Mouse (Mus musculus): ENCODE measurements around the gene Rab4a. TPM values are rescaled to one million over a fixed set of nuclear protein-coding genes. Genes with fewer than 3 reads are reported as not detected.

The Rab4a gene
- total and polyA plus RNA-seq, 3 experiments = 22.2 to 44.6 TPM; not detected in 1

- H3K27ac ChIP-seq (ENCODE audit: control insufficient read depth, low read depth, low read length) = no peak overlapping the region
- no peaks in the 10 kb centered on the region for H3K79me2 ChIP-seq (ENCODE audit: control insufficient read depth, insufficient read depth, low read length, poor library complexity)
- TF ChIP-seq TBP (IDR thresholded peaks at IDR 0.05; ENCODE audit: low read depth, low read length) = no peak
- no peak for TF ChIP-seq GATA1 (IDR thresholded peaks at IDR 0.05; ENCODE audit: low read depth, low read length)
- TF ChIP-seq KAT2A (conservative IDR thresholded peaks at IDR 0.05; ENCODE audit: low read depth, low read length) = no peak
- H3K9me3 ChIP-seq (replicated peaks; ENCODE audit: insufficient read depth, low read length) = no peaks in the 10 kb centered on the region
- no peak overlapping the region for H3K9ac ChIP-seq (ENCODE audit: control insufficient read depth, low read depth, low read length, poor library complexity, severe bottlenecking)
- DNase-seq (ENCODE audit: low read depth, low spot score) = no peak
- peaks cover 24 to 26% of the 10 kb centered on the region in 2 experiments for H3K4me1 ChIP-seq (ENCODE audit: control insufficient read depth in 1 of 2, insufficient read depth in 2 of 2, low read length in 2 of 2)
- H3K4me3 ChIP-seq (ENCODE audit: control insufficient read depth in 1 of 2, insufficient read depth in 1 of 2, low read depth in 2 of 2, low read length in 2 of 2) = no peak overlapping the region
- peaks cover 0 to 27% of the 10 kb centered on the region in 2 experiments; a peak in 2 of 4 replicates for H3K36me3 ChIP-seq (ENCODE audit: control insufficient read depth in 1 of 2, insufficient read depth in 2 of 2, low read length in 2 of 2)
- H3K27me3 ChIP-seq (ENCODE audit: control insufficient read depth in 1 of 2, insufficient read depth in 2 of 2, low read length in 2 of 2) = no peaks in the 10 kb centered on the region
Measured at GRCm38 (mm10) chr8:123794766-123795165, 11.0 kb upstream of the Rab4a start.

GRCm38 (mm10) chr8:123796758-123797157 is 9.0 kb upstream of the Rab4a start:
- H3K9ac ChIP-seq (ENCODE audit: control insufficient read depth, low read depth, low read length, poor library complexity, severe bottlenecking) = peak overlapping the region; percentile 37
- no peaks in the 10 kb centered on the region for H3K9me3 ChIP-seq (replicated peaks; ENCODE audit: insufficient read depth, low read length)
- peak overlapping the region; percentile 67 for H3K27ac ChIP-seq (ENCODE audit: control insufficient read depth, low read depth, low read length)
- no peaks in the 10 kb centered on the region; the same call in 1 of the 2 replicates for H3K79me2 ChIP-seq (ENCODE audit: control insufficient read depth, insufficient read depth, low read length, poor library complexity)
- H3K36me3 ChIP-seq (ENCODE audit: control insufficient read depth in 1 of 2, insufficient read depth in 2 of 2, low read length in 2 of 2) = peaks cover 0 to 27% of the 10 kb centered on the region in 2 experiments; a peak in 2 of 4 replicates
- TF ChIP-seq CHD1 (IDR thresholded peaks at IDR 0.05; ENCODE audit: low read depth, low read length) (no peak), RAD21 (IDR thresholded peaks at IDR 0.05; ENCODE audit: low read depth, low read length) (no peak), TAL1 (IDR thresholded peaks at IDR 0.05; ENCODE audit: low read length) (no peak), POLR2AphosphoS2 (IDR thresholded peaks at IDR 0.05; ENCODE audit: low read length) (no peak), ETS1 (IDR thresholded peaks at IDR 0.05; ENCODE audit: low read depth, low read length) (0 out of 2 replicates have a peak, but pooled peaks have one; percentile 29), EP300 (IDR thresholded peaks at IDR 0.05; ENCODE audit: low read depth in 1 of 2, low read length in 2 of 2) (peak; percentile 14 to 30; a peak in 2 of 4 replicates), TCF12 (IDR thresholded peaks at IDR 0.05; ENCODE audit: low read depth, low read length) (no peak), RCOR1 (IDR thresholded peaks at IDR 0.05; ENCODE audit: low read depth, low read length) (no peak), ZMIZ1 (IDR thresholded peaks at IDR 0.05; ENCODE audit: low read depth, low read length) (no peak), JUND (IDR thresholded peaks at IDR 0.05; ENCODE audit: low read depth, low read length) (no peak), GATA1 (IDR thresholded peaks at IDR 0.05; ENCODE audit: low read depth, low read length) (peak; percentile 37; the same call in 1 of the 2 replicates), CTCF (IDR thresholded peaks at IDR 0.05 in 2 of 3, conservative IDR thresholded peaks at IDR 0.05 in 1 of 3; ENCODE audit: control insufficient read depth in 1 of 3, insufficient read depth in 1 of 3, low read depth in 2 of 3, low read length in 3 of 3, poor library complexity in 1 of 3, severe bottlenecking in 1 of 3) (no peak), ELF1 (IDR thresholded peaks at IDR 0.05; ENCODE audit: low read depth, low read length) (no peak), CHD2 (IDR thresholded peaks at IDR 0.05; ENCODE audit: low read length) (no peak), MEF2A (IDR thresholded peaks at IDR 0.05; ENCODE audit: extremely low read depth, insufficient replicate concordance, low read depth, low read length, poor library complexity, severe bottlenecking) (no peak), ZKSCAN1 (IDR thresholded peaks at IDR 0.05; ENCODE audit: low read depth, low read length) (no peak)
- peak; percentile 72 for DNase-seq (ENCODE audit: low read depth, low spot score)
- H3K4me1 ChIP-seq (ENCODE audit: control insufficient read depth in 1 of 2, insufficient read depth in 2 of 2, low read length in 2 of 2) = peaks cover 28 to 29% of the 10 kb centered on the region in 2 experiments
- H3K4me3 ChIP-seq (ENCODE audit: control insufficient read depth in 1 of 2, insufficient read depth in 1 of 2, low read depth in 2 of 2, low read length in 2 of 2) = no peak overlapping the region
- H3K27me3 ChIP-seq (ENCODE audit: control insufficient read depth in 1 of 2, insufficient read depth in 2 of 2, low read length in 2 of 2) = no peaks in the 10 kb centered on the region
